Mouse (Mus musculus): Measurements from ENCODE around the gene Ccdc36. TPM values are rescaled to one million over a fixed set of nuclear protein-coding genes. Genes with fewer than 3 reads are reported as not detected.

Ccdc36 gene
- polyA plus RNA-seq, 1 experiment = not detected

GRCm38 (mm10) chr9:108381382-108381781 lies 46.9 kb downstream of the Ccdc36 start:
- Histone ChIP-seq H3K27ac (ENCODE audit: insufficient read depth, low read depth, low read length) (no peak overlapping the region), H3K4me1 (ENCODE audit: control insufficient read depth, insufficient read depth, low read length) (no peaks in the 10 kb centered on the region; the same call in 1 of the 2 replicates), H3K27me3 (replicated peaks; ENCODE audit: control insufficient read depth, insufficient read depth, low read length) (no peaks in the 10 kb centered on the region), H3K36me3 (ENCODE audit: control insufficient read depth, insufficient read depth, low read length) (peaks cover 3% of the 10 kb centered on the region), H3K4me3 (ENCODE audit: insufficient read depth, low read depth, low read length) (no peak overlapping the region)
- 97% methylated on average over 9 of the region's 9 CpGs for WGBS
- DNase-seq = no peak
- TF ChIP-seq CTCF (conservative IDR thresholded peaks at IDR 0.05; ENCODE audit: insufficient read depth, insufficient read length, low read depth, low read length) = no peak
- no peak for TF ChIP-seq POLR2A (IDR thresholded peaks at IDR 0.05; ENCODE audit: low read depth, low read length)

GRCm38 (mm10) chr9:108379294-108379693 lies 49.0 kb downstream of the Ccdc36 start:
- no peak for TF ChIP-seq POLR2A (IDR thresholded peaks at IDR 0.05; ENCODE audit: low read depth, low read length)
- no peak for TF ChIP-seq CTCF (conservative IDR thresholded peaks at IDR 0.05; ENCODE audit: insufficient read depth, insufficient read length, low read depth, low read length)
- peaks cover 3% of the 10 kb centered on the region for H3K36me3 ChIP-seq (ENCODE audit: control insufficient read depth, insufficient read depth, low read length)
- no peaks in the 10 kb centered on the region for H3K4me1 ChIP-seq (ENCODE audit: control insufficient read depth, insufficient read depth, low read length)
- WGBS = 85% methylated on average over 4 of the region's 4 CpGs
- H3K4me3 ChIP-seq (ENCODE audit: insufficient read depth, low read depth, low read length) = no peak overlapping the region
- H3K27ac ChIP-seq (ENCODE audit: insufficient read depth, low read depth, low read length) = no peak overlapping the region
- no peak for DNase-seq
- H3K27me3 ChIP-seq (replicated peaks; ENCODE audit: control insufficient read depth, insufficient read depth, low read length) = no peaks in the 10 kb centered on the region

- Histone ChIP-seq H3K27me3 (replicated peaks; ENCODE audit: control insufficient read depth, insufficient read depth, low read length) (no peaks in the 10 kb centered on the region), H3K36me3 (ENCODE audit: control insufficient read depth, insufficient read depth, low read length) (peaks cover 3% of the 10 kb centered on the region), H3K27ac (ENCODE audit: insufficient read depth, low read depth, low read length) (no peak overlapping the region), H3K4me3 (ENCODE audit: insufficient read depth, low read depth, low read length) (no peak overlapping the region), H3K4me1 (ENCODE audit: control insufficient read depth, insufficient read depth, low read length) (no peaks in the 10 kb centered on the region)
- no peak for DNase-seq
- WGBS = 89% methylated on average over 5 of the region's 5 CpGs
- TF ChIP-seq POLR2A (IDR thresholded peaks at IDR 0.05; ENCODE audit: low read depth, low read length) (no peak), CTCF (conservative IDR thresholded peaks at IDR 0.05; ENCODE audit: insufficient read depth, insufficient read length, low read depth, low read length) (no peak)
These were observed 49.5 kb downstream of the Ccdc36 start for GRCm38 (mm10) chr9:108378736-108379135.

GRCm38 (mm10) chr9:108378234-108378633 lies 50.0 kb downstream of the Ccdc36 start:
- 92% methylated on average over 9 of the region's 9 CpGs for WGBS
- Histone ChIP-seq H3K27ac (ENCODE audit: insufficient read depth, low read depth, low read length) (no peak overlapping the region), H3K27me3 (replicated peaks; ENCODE audit: control insufficient read depth, insufficient read depth, low read length) (no peaks in the 10 kb centered on the region), H3K4me1 (ENCODE audit: control insufficient read depth, insufficient read depth, low read length) (no peaks in the 10 kb centered on the region), H3K4me3 (ENCODE audit: insufficient read depth, low read depth, low read length) (no peak overlapping the region), H3K36me3 (ENCODE audit: control insufficient read depth, insufficient read depth, low read length) (peaks cover 3% of the 10 kb centered on the region)
- DNase-seq = no peak
- TF ChIP-seq POLR2A (IDR thresholded peaks at IDR 0.05; ENCODE audit: low read depth, low read length) = no peak
- TF ChIP-seq CTCF (conservative IDR thresholded peaks at IDR 0.05; ENCODE audit: insufficient read depth, insufficient read length, low read depth, low read length) = no peak

Other genes with a start within 250 kb of the Ccdc36 start
- gene Bsn, start 238.1 kb downstream of the Ccdc36 start, polyA plus RNA-seq (2012; rRNA removed) = 0.15 and 0.17 TPM in 2 replicates
- gene Dag1, start 164.5 kb downstream of the Ccdc36 start, polyA plus RNA-seq (2012; rRNA removed) = 66.8 and 67.2 TPM in 2 replicates
- gene Nicn1, start 138.1 kb downstream of the Ccdc36 start, polyA plus RNA-seq (2012; rRNA removed) = 38.9 and 39.3 TPM in 2 replicates
- 77.5 and 84.2 TPM in 2 replicates for gene Amt, start 131.6 kb downstream of the Ccdc36 start, polyA plus RNA-seq (2012; rRNA removed)
- 125 and 179 TPM in 2 replicates for gene Rhoa, start 122.4 kb downstream of the Ccdc36 start, polyA plus RNA-seq (2012; rRNA removed)
- 53.0 and 55.3 TPM in 2 replicates for gene Tcta, start 122.3 kb downstream of the Ccdc36 start, polyA plus RNA-seq (2012; rRNA removed)
- gene Gpx1, start 89.6 kb downstream of the Ccdc36 start, polyA plus RNA-seq (2012; rRNA removed) = 5,487 and 5,501 TPM in 2 replicates
- 68.6 and 74.1 TPM in 2 replicates for gene Usp4, start 80.6 kb downstream of the Ccdc36 start, polyA plus RNA-seq (2012; rRNA removed)
- gene 1700102P08Rik, start 35.7 kb downstream of the Ccdc36 start, polyA plus RNA-seq (2012; rRNA removed) = 0.22 and 0.50 TPM in 2 replicates
- not detected in 2 replicates for gene BC048562, start 8.0 kb upstream of the Ccdc36 start, polyA plus RNA-seq (2012; rRNA removed)
- 26.0 and 33.5 TPM in 2 replicates for gene Ccdc71, start 32.0 kb upstream of the Ccdc36 start, polyA plus RNA-seq (2012; rRNA removed)
- gene Klhdc8b, start 33.1 kb upstream of the Ccdc36 start, polyA plus RNA-seq (2012; rRNA removed) = 35.0 and 35.8 TPM in 2 replicates
- gene Lamb2, start 51.3 kb upstream of the Ccdc36 start, polyA plus RNA-seq (2012; rRNA removed) = 80.4 and 89.1 TPM in 2 replicates
- 107 and 137 TPM in 2 replicates for gene Usp19, start 62.1 kb upstream of the Ccdc36 start, polyA plus RNA-seq (2012; rRNA removed)
- gene Qars, start 79.2 kb upstream of the Ccdc36 start, polyA plus RNA-seq (2012; rRNA removed) = 175 and 188 TPM in 2 replicates
- gene Qrich1, start 88.3 kb upstream of the Ccdc36 start, polyA plus RNA-seq (2012; rRNA removed) = 76.3 and 85.5 TPM in 2 replicates
- 52.3 and 60.0 TPM in 2 replicates for gene Impdh2, start 131.8 kb upstream of the Ccdc36 start, polyA plus RNA-seq (2012; rRNA removed)
- gene Ndufaf3, start 138.9 kb upstream of the Ccdc36 start, polyA plus RNA-seq (2012; rRNA removed) = 64.7 and 74.3 TPM in 2 replicates
- gene Dalrd3, start 141.4 kb upstream of the Ccdc36 start, polyA plus RNA-seq (2012; rRNA removed) = 220 and 295 TPM in 2 replicates
- 31.0 and 34.4 TPM in 2 replicates for gene Wdr6, start 150.3 kb upstream of the Ccdc36 start, polyA plus RNA-seq (2012; rRNA removed)
- 5.3 and 5.8 TPM in 2 replicates for gene P4htm, start 169.2 kb upstream of the Ccdc36 start, polyA plus RNA-seq (2012; rRNA removed)
- 34.9 and 36.9 TPM in 2 replicates for gene Arih2, start 220.9 kb upstream of the Ccdc36 start, polyA plus RNA-seq (2012; rRNA removed)
- 34.7 and 42.2 TPM in 2 replicates for gene Slc25a20, start 233.6 kb upstream of the Ccdc36 start, polyA plus RNA-seq (2012; rRNA removed)